Mouse (Mus musculus) embryonic facial prominence, embryonic 10.5 days (tissue): ENCODE results near the gene Tarbp2. TPM values are rescaled to one million over a fixed set of nuclear protein-coding genes. Genes with fewer than 3 reads are reported as not detected.

ENCODE experiments used
- DNase-seq: peaks from one replicate; pipeline ENCODE4 v3.0.0-alpha.2; 2017; ENCODE audit warnings: low spot score
- H3K27ac ChIP-seq: fragments of 300-500 bp; sonication (generic); replicated peaks from 2 replicates; pipeline ENCODE4 v1.5.1; 2016; ENCODE audit warnings: mild to moderate bottlenecking
- H3K27me3 ChIP-seq: fragments of 300-500 bp; sonication (generic); replicated peaks from 2 replicates; pipeline ENCODE4 v1.6.1; 2016; ENCODE audit warnings: low read depth, mild to moderate bottlenecking; ENCODE audit not compliant: poor library complexity, severe bottlenecking
- H3K36me3 ChIP-seq: fragments of 300-500 bp; sonication (generic); replicated peaks from 2 replicates; pipeline ENCODE4 v1.6.1; 2016; ENCODE audit warnings: mild to moderate bottlenecking, moderate library complexity
- H3K4me1 ChIP-seq: fragments of 300-500 bp; sonication (generic); 2 replicates; pipeline ENCODE4 v1.6.1; 2016
- H3K4me3 ChIP-seq: fragments of 300-500 bp; sonication (generic); 2 replicates; pipeline ENCODE4 v1.5.1; 2016; ENCODE audit warnings: mild to moderate bottlenecking, moderate library complexity
- H3K9me3 ChIP-seq: fragments of 300-500 bp; sonication (generic); 2 replicates; pipeline ENCODE4 v1.6.1; 2016; ENCODE audit warnings: mild to moderate bottlenecking
- WGBS: fragments of 180-500 bp; shearing (Covaris S2); methylation state at CpG from one replicate; pipeline ENCODE4 v1.1.7; 2016; 5-methylcytosine and 5-hydroxymethylcytosine counted together
- polyA plus RNA-seq: library from polyadenylated mRNA; unstranded; fragments of >200 nt; fragmentation: Nextera tagmentation; extraction: Ambion mirVana; gene quantifications from 2 replicates; pipeline ENCODE4 v1.2.1, GENCODE M21; 2016

Gene Tarbp2
- polyA plus RNA-seq: 140 and 143 TPM in 2 replicates

- WGBS: under 1% methylated on average over 60 of the region's 60 CpGs
- peaks cover 42% of the 10 kb centered on the region for H3K4me1 ChIP-seq
Measured at GRCm38 (mm10) chr15:102517976-102518858, at the start of gene Tarbp2. Tarbp2 (plus strand) TSS chr15:102518192.

DNA sequence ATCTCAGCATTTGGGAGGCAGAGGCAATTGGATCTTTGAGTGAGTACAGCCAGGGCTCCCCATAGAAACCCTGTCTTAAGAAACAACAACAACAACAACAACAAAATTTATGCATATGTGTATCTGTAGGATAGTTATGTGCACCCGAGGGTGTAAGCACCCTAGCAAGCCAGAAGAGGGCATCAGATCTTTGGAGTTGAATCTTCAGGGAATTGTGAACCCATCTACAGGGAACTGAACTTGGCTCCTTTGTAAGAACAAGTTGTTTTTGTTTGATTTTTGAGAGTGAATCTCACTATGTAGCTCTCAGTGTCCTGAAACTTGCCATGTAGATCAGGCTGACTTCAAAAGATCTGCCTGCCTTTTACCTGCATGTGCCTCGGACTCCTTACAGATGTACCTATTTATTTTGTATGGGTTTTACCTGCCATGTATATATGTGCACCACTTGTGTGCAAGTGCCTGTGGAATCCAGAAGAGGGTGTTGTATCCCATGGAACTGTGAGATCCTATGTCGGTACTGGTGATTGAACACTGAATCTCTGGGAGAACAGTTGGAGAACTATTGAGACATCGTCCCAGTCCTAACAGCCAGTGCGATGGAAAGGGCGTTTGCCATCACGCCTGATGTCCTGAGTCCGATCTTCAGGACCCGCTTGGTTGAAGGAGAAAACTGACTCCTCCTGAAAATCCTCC, 49.2 kb upstream of the Tarbp2 start:
- 95% methylated on average over 9 of the region's 9 CpGs for WGBS
- H3K27ac ChIP-seq: no peak overlapping the region

More at GRCm38 (mm10) chr15:102517976-102518858, at the start of gene Tarbp2:
- peak; percentile 100 for DNase-seq
- Histone ChIP-seq H3K27me3 (no peaks in the 10 kb centered on the region), H3K9me3 (no peaks in the 10 kb centered on the region), H3K27ac (peak within 1 kb of the TSS; percentile 99), H3K36me3 (peaks cover 33% of the 10 kb centered on the region), H3K4me3 (peak within 1 kb of the TSS; percentile 84)

GRCm38 (mm10) chr15:102470183-102470604, 47.8 kb upstream of the Tarbp2 start, which contains the start of gene Pcbp2:
Pcbp2 (plus strand) TSS chr15:102470539.
- Histone ChIP-seq H3K27ac (peak within 1 kb of the TSS; percentile 99), H3K4me3 (peak within 1 kb of the TSS; percentile 95), H3K4me1 (peaks cover 17% of the 10 kb centered on the region), H3K9me3 (0 out of 2 replicates have a peak, but pooled peaks cover 3% of the 10 kb centered on the region), H3K36me3 (peaks cover 35% of the 10 kb centered on the region), H3K27me3 (no peaks in the 10 kb centered on the region)
- peak; percentile 98 for DNase-seq
- under 1% methylated on average over 36 of the region's 40 CpGs for WGBS

More for the DNA sequence above, 49.2 kb upstream of the Tarbp2 start:
- H3K4me3 ChIP-seq: no peak overlapping the region
- peaks cover 21% of the 10 kb centered on the region for H3K36me3 ChIP-seq
- H3K4me1 ChIP-seq: peaks cover 17% of the 10 kb centered on the region
- no peaks in the 10 kb centered on the region for H3K27me3 ChIP-seq
- H3K9me3 ChIP-seq: 0 out of 2 replicates have a peak, but pooled peaks cover 3% of the 10 kb centered on the region
- DNase-seq: no peak

DNA sequence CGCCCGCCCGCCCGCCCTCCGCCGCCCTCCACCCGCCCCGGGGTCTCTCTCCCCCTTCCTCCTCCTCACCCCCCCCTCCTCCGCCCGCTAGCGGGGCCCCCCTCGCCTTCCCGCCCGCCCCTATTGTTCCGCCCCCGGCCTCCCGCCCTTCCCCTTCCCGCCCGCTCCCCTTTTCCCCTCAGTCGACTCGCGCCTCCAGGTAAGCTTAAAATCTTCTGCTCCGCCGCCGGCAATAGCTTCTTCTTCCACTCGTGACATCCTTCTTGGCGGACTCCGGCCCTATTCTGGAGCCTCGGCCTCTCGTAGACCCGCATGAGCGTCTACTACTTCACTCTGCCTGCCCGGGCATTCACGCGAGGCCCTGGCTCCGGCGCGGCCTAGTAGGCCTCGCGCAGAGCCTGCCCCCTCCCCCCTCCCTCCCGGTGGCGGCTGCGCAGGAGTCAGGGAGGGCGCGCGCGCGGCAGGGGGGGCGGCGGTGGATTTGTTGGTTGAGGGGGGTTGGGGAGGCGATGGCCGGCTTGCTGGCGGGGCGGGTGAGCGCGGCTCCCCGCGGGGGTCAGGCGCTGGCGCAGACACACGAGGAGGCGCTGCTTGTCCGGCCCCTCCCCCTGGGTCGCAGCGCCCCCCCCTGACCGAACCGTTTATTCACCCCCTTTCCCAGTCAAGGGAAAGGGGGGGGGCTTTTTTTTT, 47.2 kb upstream of the Tarbp2 start:
- Histone ChIP-seq H3K27ac (peak overlapping the region; percentile 99), H3K9me3 (0 out of 2 replicates have a peak, but pooled peaks cover 3% of the 10 kb centered on the region), H3K4me3 (peak overlapping the region; percentile 95), H3K36me3 (peaks cover 41% of the 10 kb centered on the region), H3K4me1 (peaks cover 17% of the 10 kb centered on the region), H3K27me3 (no peaks in the 10 kb centered on the region)
- DNase-seq: peak; percentile 91
- WGBS: 2% methylated on average over 51 of the region's 67 CpGs

GRCm38 (mm10) chr15:102471295-102471645, 46.7 kb upstream of the Tarbp2 start:
- Histone ChIP-seq H3K9me3 (0 out of 2 replicates have a peak, but pooled peaks cover 3% of the 10 kb centered on the region), H3K4me1 (peaks cover 17% of the 10 kb centered on the region), H3K4me3 (peak overlapping the region; percentile 95), H3K27me3 (no peaks in the 10 kb centered on the region), H3K27ac (peak overlapping the region; percentile 99), H3K36me3 (peaks cover 46% of the 10 kb centered on the region)
- no peak for DNase-seq
- WGBS: under 1% methylated on average over 10 of the region's 10 CpGs

- peaks cover 50% of the 10 kb centered on the region for H3K36me3 ChIP-seq
- H3K4me3 ChIP-seq: peak overlapping the region; percentile 95
- no peak for DNase-seq
- no peak overlapping the region for H3K27ac ChIP-seq
- no peaks in the 10 kb centered on the region for H3K27me3 ChIP-seq
- H3K4me1 ChIP-seq: peaks cover 17% of the 10 kb centered on the region
- 0 out of 2 replicates have a peak, but pooled peaks cover 3% of the 10 kb centered on the region for H3K9me3 ChIP-seq
Measured at GRCm38 (mm10) chr15:102471727-102472126, 46.3 kb upstream of the Tarbp2 start.

GRCm38 (mm10) chr15:102473246-102473645, 44.7 kb upstream of the Tarbp2 start:
- H3K27ac ChIP-seq: no peak overlapping the region
- WGBS: 77% methylated on average over 2 of the region's 2 CpGs
- peaks cover 17% of the 10 kb centered on the region for H3K4me1 ChIP-seq
- DNase-seq: no peak
- peaks cover 65% of the 10 kb centered on the region for H3K36me3 ChIP-seq
- H3K4me3 ChIP-seq: peak overlapping the region; percentile 5; the same call in 1 of the 2 replicates
- H3K27me3 ChIP-seq: no peaks in the 10 kb centered on the region
- 0 out of 2 replicates have a peak, but pooled peaks cover 3% of the 10 kb centered on the region for H3K9me3 ChIP-seq

- DNase-seq: no peak
- Histone ChIP-seq H3K4me1 (peaks cover 17% of the 10 kb centered on the region), H3K9me3 (no peaks in the 10 kb centered on the region), H3K27me3 (no peaks in the 10 kb centered on the region), H3K4me3 (no peak overlapping the region), H3K36me3 (peaks cover 68% of the 10 kb centered on the region), H3K27ac (no peak overlapping the region)
- WGBS: 95% methylated on average over 2 of the region's 2 CpGs
Measured at GRCm38 (mm10) chr15:102474520-102474919, 43.5 kb upstream of the Tarbp2 start.

DNA sequence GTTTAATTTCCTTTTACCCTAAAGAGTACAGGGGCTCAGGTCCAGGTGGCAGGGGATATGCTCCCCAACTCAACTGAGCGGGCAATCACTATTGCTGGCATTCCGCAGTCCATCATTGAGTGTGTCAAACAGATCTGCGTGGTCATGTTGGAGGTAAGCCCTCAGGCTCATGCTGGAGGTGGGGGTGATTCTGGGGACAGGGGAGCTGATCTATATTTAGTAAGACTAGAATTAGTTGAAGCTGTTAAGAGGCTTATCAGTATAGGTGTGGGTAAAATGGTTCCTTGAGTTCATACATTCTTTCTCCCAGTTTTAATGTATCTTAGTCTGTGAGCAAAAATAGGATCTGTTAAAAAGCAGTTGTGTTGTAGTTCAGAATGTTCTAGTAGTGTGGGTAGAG, 34.9 kb upstream of the Tarbp2 start:
- peaks cover 99% of the 10 kb centered on the region for H3K36me3 ChIP-seq
- no peaks in the 10 kb centered on the region for H3K9me3 ChIP-seq
- no peak overlapping the region for H3K4me3 ChIP-seq
- H3K4me1 ChIP-seq: no peaks in the 10 kb centered on the region
- 92% methylated on average over 3 of the region's 3 CpGs for WGBS
- DNase-seq: no peak
- H3K27me3 ChIP-seq: no peaks in the 10 kb centered on the region
- no peak overlapping the region for H3K27ac ChIP-seq

DNA sequence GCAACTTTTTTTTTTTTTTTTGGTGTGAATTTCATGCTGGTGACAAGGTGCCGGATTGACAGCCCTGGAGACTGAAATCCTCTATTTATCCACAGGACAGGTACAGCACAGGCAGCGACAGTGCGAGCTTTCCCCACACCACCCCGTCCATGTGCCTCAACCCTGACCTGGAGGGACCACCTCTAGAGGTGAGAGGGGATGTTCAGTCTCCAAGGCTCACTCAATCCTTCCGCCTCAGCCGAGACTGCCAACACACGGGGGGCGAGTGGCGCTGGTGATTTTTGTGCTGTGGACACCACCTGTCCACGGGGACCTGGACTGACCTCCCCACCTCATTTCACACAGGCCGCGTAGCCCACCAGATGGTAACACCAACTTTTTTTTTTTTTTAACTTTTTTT, 32.1 kb upstream of the Tarbp2 start:
- no peaks in the 10 kb centered on the region for H3K4me1 ChIP-seq
- H3K36me3 ChIP-seq: peaks cover 99% of the 10 kb centered on the region
- WGBS: 94% methylated on average over 12 of the region's 12 CpGs
- no peaks in the 10 kb centered on the region for H3K9me3 ChIP-seq
- H3K27me3 ChIP-seq: no peaks in the 10 kb centered on the region
- H3K27ac ChIP-seq: no peak overlapping the region
- DNase-seq: no peak
- H3K4me3 ChIP-seq: no peak overlapping the region

- Histone ChIP-seq H3K4me3 (no peak overlapping the region), H3K36me3 (peaks cover 100% of the 10 kb centered on the region), H3K9me3 (no peaks in the 10 kb centered on the region), H3K4me1 (no peaks in the 10 kb centered on the region), H3K27ac (no peak overlapping the region), H3K27me3 (no peaks in the 10 kb centered on the region)
- 86% methylated on average over 1 of the region's 1 CpGs for whole genome bisulfite sequencing
- DNase-seq: no peak
Measured at GRCm38 (mm10) chr15:102487664-102488063, 30.3 kb upstream of the Tarbp2 start.

GRCm38 (mm10) chr15:102498322-102498721, 19.7 kb upstream of the Tarbp2 start:
- peaks cover 99% of the 10 kb centered on the region for H3K36me3 ChIP-seq
- DNase-seq: no peak
- no peaks in the 10 kb centered on the region for H3K9me3 ChIP-seq
- no peak overlapping the region for H3K27ac ChIP-seq
- no peaks in the 10 kb centered on the region for H3K27me3 ChIP-seq
- no peaks in the 10 kb centered on the region for H3K4me1 ChIP-seq
- no peak overlapping the region for H3K4me3 ChIP-seq
- WGBS: 92% methylated on average over 3 of the region's 3 CpGs
